Mouse (Mus musculus): ENCODE data around the gene Drg1.
A peak's percentile ranks its signal among the peaks of the same experiment; 100 is the strongest.
"Not testable (repeated sequence)": the region's sequence is repeated elsewhere in the genome, so short reads cannot be mapped to it uniquely, and the experiment has no call there.

Gene Drg1

DNA sequence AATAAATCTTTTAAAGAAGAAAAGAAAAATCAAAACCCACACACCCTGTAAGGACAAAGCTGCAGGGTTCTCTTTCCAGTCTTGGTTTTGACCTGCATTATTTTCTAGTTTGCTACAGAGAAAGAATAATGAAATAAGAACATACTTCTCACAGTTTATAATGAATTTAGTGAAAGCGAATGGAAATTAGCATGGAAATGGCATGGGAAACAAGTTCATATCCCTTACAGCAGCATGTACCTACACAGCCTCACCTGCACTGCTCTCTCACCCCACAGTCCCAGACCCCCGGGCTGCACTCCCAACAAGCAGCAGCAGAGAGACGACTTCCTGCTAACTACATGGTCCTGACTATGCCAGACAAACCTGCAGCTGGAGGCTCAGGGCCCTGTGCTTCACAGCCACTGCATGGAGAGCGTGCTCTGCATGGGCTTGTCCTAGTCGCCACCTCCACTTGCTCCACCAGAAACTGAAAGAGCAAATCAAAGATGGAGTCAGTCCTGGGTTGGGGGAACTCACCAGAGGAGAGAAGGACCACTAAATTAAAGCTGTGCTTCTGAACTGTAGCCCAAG is 100.9 kb downstream of the Drg1 start:
- DNase-seq = not testable (repeated sequence)

DNA sequence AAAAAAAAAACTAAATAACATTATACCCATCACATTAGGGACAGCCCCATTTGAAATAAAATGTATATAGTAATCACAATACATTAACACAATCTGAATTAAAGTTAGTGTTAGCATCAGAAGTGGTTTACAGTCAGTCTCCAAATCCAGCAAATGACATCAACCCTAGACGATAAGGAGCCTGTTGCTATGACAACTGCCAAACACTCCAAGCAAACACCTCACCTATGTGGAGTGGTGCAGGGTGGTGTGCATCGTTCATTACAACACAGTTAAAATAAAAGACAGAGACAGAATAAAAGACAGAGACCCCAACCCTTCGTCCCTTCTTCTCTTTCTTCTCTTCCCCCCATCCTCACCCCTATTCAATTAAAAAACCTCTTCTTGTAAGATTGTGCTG is 102.6 kb downstream of the Drg1 start:
- DNase-seq = not testable (repeated sequence)

DNA sequence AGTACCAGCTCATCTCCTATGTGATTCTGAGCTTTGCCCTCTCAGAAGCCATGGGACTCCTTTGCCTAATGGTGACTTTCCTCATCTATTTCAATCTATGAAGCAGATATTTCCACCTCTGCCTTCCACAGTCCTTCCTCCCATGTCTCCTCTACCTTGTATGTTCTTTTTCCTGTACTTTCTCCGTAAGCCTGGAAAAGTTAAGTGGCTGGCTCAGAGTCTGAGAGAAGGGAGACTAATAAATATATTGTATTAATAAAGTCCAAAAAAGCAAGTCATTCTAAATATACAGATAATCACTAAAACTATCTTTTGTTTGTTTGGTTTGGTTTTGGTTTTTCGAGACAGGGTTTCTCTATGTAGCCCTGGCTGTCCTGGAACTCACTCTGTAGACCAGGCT is 103.1 kb downstream of the Drg1 start:
- peak; percentile 44 for DNase-seq

DNA sequence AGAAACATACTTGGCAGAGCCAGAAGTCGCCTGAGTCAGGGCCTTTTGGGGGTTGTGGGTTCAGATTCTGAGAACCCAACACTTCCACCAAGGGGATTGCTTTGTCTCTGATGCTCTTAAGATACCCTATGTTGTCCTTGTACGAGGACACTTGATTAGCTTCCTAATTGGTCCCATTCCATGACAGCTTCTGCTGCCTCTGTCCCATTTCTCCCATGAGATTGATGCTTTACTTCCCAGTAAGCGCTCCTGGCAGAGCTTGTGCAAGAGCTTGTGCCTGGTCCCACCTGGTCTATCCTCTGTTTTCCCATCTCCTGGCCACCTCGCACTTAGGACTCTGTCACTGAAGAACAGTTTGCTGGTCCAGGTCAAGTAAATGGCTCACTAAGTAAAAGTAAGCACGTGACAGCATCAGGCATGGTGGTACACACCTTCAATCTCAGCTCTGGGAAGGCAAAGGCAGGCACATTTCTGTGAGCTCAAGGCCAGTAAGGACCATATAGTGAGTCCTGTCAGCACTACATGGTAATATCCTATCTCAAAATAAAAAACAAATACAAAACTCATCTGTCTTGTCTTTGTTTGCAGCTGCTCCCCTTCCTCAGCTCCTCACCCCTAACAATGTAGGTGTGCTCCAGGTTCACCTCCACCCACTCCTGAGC is 103.8 kb downstream of the Drg1 start:
- peak; percentile 48 for DNase-seq

DNA sequence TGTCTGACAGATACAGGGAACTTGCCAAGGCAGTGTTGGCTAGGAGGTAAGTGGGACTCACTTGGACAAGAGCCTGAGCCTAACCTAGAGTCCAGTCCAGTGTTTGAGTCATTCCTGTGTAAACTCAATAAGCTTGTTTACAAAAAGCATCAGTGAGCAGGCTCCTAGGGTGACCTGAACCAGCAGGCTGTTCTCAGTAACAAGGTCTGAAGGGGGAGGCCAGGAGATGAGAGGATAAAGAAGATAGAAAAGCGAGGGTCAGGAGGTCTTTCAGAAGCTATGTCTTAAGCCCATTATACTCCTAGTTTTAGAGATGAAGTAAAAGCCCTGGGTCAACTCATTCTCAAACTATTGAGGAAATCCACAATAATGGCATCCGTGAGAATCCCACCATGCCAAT is 104.8 kb downstream of the Drg1 start:
- DNase-seq = peak; percentile 52

DNA sequence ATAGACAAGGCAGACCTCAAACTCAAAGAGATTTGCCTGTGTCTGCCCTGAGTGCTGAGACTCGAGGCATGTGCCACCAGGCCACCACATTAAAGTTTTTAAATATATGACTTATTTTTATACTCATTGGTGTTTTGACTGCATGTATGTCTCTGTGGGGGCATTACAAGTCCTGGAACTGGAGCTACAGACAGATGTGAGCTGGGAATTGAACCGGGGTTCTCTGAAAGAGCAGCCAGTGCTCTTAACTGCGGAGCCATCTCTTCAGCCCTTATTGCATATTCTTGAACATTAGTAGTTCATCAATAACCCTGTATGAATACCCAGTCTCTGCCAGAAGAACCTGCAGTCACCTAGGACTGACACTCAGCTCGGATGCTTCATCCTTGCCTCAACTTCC is 107.4 kb downstream of the Drg1 start:
- DNase-seq = not testable (repeated sequence)

DNA sequence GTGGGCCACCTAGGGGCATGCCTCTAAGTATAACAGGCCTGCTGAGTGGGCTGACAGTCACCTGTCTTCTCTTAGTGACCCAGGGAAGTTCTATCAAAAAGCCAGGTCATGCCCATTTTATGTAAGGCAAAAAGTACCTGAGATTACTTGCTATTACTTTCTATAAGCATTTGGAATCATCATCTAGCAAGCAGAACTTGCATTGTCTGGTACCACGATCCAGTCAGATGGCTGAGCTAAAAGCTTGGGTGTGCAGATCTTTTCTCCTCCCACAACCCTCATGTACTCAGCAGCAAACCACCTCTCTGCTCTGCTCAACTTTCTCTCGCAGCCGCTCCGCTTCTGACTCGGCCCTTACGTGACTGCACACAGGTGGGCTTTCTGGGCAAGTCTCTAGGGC is 108.2 kb downstream of the Drg1 start:
- not testable (repeated sequence) for DNase-seq

DNA sequence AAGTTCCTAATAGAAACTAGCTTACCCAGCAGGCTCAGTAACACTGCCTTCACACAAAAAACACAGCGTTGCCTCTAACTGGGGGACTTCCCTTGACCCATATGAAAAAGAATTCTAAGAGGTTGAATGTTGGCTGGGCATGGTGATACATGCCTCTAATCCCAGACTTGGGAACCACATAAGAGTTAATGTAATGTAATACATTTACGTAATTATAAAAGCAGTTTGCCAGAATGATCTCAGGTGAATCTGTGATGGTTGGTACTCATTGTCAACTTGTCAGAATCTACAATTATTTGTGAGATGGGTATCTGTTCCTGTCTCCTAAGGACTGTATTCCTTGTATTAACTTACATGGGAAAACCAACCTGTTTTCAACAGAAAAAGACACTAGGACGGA is 109.2 kb downstream of the Drg1 start:
- DNase-seq = not testable (repeated sequence)

DNA sequence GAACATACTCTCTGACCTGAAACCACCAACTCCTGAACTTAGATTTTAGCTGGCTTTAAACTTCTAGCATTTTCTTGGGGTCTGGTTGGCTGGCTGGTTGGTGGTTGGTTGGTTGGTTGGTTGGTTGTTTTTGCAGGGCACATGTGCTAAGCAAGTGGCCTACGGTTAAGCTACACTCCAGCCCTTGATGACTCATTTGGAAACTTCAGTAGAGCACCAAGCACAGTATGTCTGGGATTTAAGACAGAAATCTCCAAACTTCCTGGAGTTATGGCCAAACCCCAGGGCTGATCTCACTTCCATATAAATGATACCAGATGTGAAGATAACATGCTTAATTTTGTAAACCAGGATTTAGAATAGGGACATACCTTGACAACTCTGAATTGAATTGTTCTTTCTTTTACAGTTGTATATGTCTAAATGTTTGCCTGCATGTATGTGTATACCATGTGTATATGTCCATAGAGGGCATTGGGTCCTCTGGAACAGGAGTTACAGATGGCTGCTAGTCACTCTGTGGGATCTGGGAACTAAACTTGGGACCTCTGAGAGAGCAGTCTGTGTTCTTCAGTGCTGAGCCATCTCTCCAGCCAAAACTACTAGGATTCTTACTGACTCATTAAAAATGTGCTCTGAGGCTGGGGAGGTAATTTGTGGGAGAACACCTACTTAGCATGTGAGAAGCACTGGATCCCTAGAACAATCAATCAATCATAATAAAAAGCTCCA is 112.4 kb downstream of the Drg1 start:
- DNase-seq = peak; percentile 52

DNA sequence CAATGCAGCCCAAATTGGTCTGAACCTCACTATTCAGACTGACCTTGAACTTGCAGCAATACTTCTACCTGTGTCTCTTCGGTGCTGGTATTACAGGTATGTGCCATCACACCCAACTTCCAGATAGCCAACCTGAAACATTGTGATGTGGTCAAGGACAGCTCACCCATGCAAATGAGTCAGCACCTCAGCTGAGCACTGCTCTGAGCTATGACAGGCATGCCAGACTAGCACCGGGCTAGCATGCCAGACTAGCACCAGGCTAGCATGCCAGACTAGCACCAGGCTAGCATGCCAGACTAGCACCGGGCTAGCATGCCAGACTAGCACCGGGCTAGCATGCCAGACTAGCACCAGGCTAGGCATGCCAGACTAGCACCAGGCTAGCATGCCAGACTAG is 114.9 kb downstream of the Drg1 start:
- DNase-seq = not testable (repeated sequence)

DNA sequence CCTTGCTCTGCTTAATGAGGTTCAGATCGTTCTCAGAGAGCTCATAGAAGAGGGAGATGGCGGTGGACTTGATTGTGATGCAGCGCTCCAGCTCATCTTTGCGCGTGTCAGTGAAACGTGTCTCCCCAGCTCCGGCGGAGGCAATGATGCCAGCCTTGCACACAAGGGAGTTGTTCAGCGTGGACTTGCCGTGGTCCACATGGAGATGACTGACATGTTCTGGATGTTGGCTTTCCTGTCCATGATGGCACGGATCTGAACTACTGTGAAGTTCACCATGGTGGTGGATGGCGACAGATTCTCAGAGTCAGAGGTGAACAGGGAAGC is 115.6 kb downstream of the Drg1 start:
- not testable (repeated sequence) for DNase-seq

DNA sequence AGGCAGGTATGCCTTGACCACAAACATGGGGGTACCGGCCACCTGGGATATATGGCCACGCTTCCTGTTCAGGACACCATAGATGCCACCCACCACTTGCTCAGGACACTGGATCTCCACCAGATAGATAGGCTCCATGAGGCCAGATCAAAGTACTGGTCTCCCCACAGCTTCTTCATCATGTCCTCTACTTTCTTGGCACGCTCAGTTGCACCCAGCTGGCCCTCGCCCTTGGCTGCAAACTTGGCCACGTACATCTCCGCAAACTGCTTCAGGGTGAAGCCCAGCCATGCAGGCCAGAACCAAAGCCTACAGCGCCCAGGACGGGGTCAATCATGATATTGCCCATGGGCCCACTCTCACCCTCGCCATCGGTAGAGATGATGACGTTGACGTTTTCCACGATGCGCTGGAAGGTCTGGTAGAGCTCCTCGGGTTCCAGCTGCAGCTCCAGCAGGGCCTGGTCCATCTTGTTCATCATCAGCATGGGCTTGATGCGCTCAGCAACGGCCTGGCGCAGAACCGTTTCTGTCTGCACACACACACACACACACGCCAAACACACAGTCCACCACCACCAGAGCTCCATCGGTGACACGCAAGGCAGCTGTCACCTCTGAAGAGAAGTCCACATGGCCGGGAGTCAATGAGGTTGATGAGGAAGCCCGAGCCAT is 116.1 kb downstream of the Drg1 start:
- DNase-seq = not testable (repeated sequence)

DNA sequence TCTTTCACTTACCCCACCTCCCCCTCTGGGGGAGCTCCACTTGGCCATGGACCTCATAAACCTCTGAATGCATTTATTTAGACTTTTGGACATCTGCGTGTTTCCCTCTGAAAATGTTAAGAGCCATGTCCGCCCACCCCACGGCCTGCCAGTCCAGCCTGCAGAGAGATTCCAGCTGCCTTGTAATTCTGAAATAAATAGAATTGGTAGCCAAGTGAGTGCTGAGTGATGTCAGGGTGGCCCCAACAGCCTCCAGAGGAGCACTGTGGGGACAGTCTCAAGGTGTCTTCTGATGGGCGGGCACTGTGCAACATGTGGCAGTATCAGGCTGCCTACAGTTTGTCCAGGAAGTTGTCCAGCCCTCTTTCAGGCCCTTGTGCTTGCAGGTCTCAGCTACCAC is 116.7 kb downstream of the Drg1 start:
- DNase-seq = not testable (repeated sequence)

DNA sequence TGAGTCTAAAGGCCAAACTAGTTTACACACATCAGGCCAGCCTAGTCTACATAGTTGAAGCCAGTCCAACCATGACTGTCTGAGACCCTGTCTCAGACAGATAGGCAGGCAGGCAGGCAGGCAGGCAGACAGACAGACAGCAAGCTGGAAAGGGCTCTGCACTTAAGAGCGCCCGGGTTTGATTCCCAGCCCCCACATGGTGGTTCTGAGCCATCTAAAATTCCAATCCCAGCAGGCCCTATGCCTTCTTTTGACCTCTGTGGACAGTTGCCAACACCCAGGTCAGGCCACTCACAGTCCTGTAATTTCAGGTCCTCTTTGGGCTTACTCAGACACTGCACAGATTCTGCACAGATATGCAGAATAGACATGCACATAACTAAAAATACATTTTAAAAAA is 119.4 kb downstream of the Drg1 start:
- DNase-seq = not testable (repeated sequence)

DNA sequence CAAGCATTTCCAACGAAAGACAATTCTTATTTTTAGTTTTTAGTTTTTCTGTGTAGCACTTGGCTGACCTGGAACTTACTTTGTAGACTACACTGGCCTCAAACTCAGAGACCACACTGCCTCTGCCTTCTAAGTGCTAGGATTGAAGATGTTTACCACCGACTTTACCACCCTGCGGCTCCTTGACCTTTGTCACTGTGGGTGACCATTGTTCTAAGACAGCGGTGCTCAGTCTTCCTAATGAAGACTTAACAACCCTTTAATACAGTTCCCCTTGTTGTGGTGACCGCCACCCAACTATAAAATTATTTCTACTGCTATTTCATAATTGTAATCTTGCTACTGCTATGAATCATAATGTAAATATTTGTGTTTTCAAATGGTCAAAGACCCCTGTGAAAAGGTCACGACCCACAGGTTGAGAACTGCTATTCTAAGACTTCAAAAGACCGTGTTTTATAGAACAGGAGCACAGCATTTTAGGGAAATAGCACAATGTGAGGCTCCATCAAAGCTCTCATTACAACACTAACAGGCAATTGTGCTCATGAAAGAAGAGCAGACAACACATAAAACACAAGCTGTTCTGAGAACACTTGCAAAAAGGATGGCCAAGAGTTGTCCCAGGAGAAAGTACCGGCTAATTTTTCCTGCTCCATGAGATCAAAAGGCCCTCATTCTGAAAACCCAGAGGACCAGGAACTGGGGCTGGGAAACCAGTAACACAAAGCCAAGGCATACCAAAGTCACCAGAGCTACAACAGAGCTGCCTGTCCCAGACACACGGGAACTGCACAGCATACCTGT is 120.7 kb downstream of the Drg1 start:
- DNase-seq = not testable (repeated sequence)

DNA sequence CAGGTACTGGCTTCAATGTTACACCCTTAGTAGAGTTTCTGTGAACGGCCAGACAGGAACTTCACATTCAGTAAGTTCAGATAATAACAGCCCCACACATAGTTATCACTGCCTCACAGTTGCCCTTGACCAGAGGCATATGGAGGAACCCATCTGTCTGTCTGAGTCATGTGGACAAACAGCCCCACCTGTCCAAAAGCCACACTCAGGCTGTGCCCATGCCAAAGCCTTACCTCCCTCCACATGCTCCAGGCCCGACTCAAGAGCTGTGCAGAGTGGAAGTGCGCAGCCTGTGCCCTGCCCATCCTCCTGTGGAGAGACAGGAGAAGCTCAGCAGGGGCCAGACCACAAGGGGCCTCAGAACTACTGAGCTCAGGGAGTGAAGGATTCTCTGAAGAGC is 122.2 kb downstream of the Drg1 start:
- DNase-seq = not testable (repeated sequence)

DNA sequence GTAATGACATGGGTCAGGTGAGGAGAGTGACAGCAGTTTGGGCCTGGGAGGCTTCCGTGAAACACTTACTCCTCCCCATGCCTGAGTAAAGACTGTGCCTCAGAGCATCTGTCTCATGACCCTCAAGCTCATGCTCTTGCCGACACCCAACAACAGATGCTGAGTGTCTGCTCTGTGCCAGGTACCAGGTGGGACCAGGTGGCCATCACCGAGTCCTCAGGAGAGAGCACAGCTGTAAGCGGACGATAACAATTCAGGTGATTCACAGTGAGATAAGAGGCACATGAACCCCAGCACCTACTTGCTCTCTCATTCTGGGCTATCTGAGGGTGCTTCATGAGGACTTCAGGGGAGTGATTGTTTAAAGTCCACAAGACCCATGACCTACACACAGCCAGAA is 123.8 kb downstream of the Drg1 start:
- peak; percentile 77 for DNase-seq

DNA sequence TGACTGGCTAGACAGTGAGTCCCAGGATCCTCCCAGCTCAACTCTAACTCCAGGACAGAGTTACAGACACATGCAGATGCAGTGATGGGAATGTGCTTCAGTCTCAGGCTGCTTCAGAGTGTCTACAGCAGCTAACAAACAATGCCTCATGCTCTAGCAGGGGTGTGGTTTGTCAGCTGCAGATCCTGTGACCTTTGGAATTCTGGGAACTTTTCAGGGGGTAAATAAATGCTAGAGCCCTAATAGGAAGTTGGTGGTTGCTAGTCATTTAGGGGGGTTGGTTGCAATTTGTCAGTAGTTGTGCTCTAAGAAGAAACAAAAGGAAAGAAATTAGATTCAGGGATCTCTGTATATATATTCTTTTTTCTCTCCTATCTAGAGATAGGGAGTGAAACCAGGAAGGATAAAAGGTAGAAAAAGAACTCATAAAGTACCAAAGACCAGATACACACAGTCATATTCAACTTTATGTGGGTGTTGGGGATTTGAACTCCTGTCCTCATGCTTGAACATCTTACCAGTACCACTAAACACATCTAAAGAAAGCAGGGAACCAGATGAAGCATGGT is 125.2 kb downstream of the Drg1 start:
- not testable (repeated sequence) for DNase-seq

DNA sequence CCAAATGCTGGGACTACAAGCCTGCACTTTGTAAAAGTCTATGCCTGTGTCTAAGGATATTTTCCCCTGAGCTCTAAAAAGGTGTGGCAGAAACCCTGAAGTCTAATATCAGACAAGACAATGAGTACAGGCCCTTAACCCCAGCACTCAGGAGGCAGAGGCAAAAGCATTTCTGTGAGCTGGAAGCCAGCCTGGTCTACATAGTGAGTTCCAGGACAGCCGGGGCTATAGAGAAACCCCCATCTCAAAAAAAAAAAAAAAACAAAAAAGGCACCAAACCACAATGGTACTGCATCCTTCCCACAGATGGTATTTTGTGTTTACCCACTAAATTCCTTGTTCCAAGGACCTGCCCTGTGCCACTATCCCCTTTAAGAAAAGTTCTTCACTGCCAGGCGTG is 127.9 kb downstream of the Drg1 start:
- not testable (repeated sequence) for DNase-seq
